Mouse (Mus musculus) hindbrain, embryonic 11.5 days (tissue): ENCODE measurements at regions not wholly inside any gene's neighbourhood (a gene's known extent, or its start where the extent isn't known, plus 50 kb on each side); places are given as distances from the start of the nearest gene placed in this dataset.

ENCODE experiments used
- ATAC-seq: fragments of 200-750 bp; cut with Nextera tagmentation; 2 replicates; pipeline ENCODE4 v1.8.0; 2017; ENCODE audit warnings: mild to moderate bottlenecking, moderate TSS enrichment, moderate library complexity; ENCODE audit not compliant: low FRiP score
- DNase-seq: peaks from one replicate; pipeline ENCODE4 v3.0.0-alpha.2; 2015; ENCODE audit warnings: low spot score
- H3K27ac ChIP-seq: fragments of 300-500 bp; sonication (generic); 2 replicates; pipeline ENCODE4 v1.5.1; 2014; ENCODE audit warnings: mild to moderate bottlenecking, low read depth, low read length
- H3K27me3 ChIP-seq: fragments of 300-500 bp; sonication (generic); 2 replicates; pipeline ENCODE4 v1.6.1; 2014; ENCODE audit warnings: mild to moderate bottlenecking, low read length, moderate library complexity, mixed read lengths; ENCODE audit not compliant: control insufficient read depth, insufficient read depth
- H3K36me3 ChIP-seq: fragments of 300-500 bp; sonication (generic); 2 replicates; pipeline ENCODE4 v1.6.1; 2014; ENCODE audit warnings: mild to moderate bottlenecking, low read length, moderate library complexity, mixed read lengths; ENCODE audit not compliant: control insufficient read depth, insufficient read depth
- H3K4me1 ChIP-seq: fragments of 300-500 bp; sonication (generic); replicated peaks from 2 replicates; pipeline ENCODE4 v1.6.1; 2014; ENCODE audit warnings: low read length, mixed read lengths; ENCODE audit not compliant: control insufficient read depth, insufficient read depth
- H3K4me2 ChIP-seq: fragments of 300-500 bp; sonication (generic); replicated peaks from 2 replicates; pipeline ENCODE4 v1.6.1; 2014; ENCODE audit warnings: mild to moderate bottlenecking, low read depth, low read length
- H3K4me3 ChIP-seq: fragments of 300-500 bp; sonication (generic); 2 replicates; pipeline ENCODE4 v1.5.1; 2014; ENCODE audit warnings: low read depth, low read length
- H3K9ac ChIP-seq: fragments of 300-500 bp; sonication (generic); 2 replicates; pipeline ENCODE4 v1.6.1; 2014; ENCODE audit warnings: low read depth, low read length
- H3K9me3 ChIP-seq: fragments of 300-500 bp; sonication (generic); 2 replicates; pipeline ENCODE4 v1.6.1; 2016; ENCODE audit warnings: low read length; ENCODE audit not compliant: control insufficient read depth
- WGBS: fragments of 180-500 bp; shearing (Covaris S2); extraction: QIAGEN DNeasy Blood & Tissue Kit; methylation state at CpG from one replicate; pipeline ENCODE4 v1.1.7; 2014; 5-methylcytosine and 5-hydroxymethylcytosine counted together

GRCm38 (mm10) chr14:31891500-31892185 is 61.2 kb upstream of the Ankrd28 start:
- DNase-seq (peak; percentile 67), ATAC-seq (peak; percentile 72)
- no peaks in the 10 kb centered on the region for H3K36me3 ChIP-seq
- H3K4me3 ChIP-seq: 0 out of 2 replicates have a peak overlapping the region, but pooled peaks have one; percentile 10
- WGBS: under 1% methylated on average over 16 of the region's 16 CpGs
- H3K27ac ChIP-seq: peak overlapping the region; percentile 17; the same call in 1 of the 2 replicates
- no peak overlapping the region for H3K9ac ChIP-seq
- H3K27me3 ChIP-seq: no peaks in the 10 kb centered on the region
- no peaks in the 10 kb centered on the region for H3K9me3 ChIP-seq
- peaks cover 4% of the 10 kb centered on the region; the same call in 1 of the 2 replicates for H3K4me1 ChIP-seq
- H3K4me2 ChIP-seq: peak overlapping the region; percentile 36

GRCm38 (mm10) chr14:31892186-31892510 is 61.7 kb upstream of the Ankrd28 start:
- 4% methylated on average over 6 of the region's 6 CpGs for WGBS
- Histone ChIP-seq H3K4me2 (no peak overlapping the region), H3K4me3 (no peak overlapping the region), H3K27me3 (no peaks in the 10 kb centered on the region), H3K36me3 (no peaks in the 10 kb centered on the region), H3K9ac (no peak overlapping the region), H3K4me1 (peaks cover 4% of the 10 kb centered on the region; the same call in 1 of the 2 replicates), H3K9me3 (no peaks in the 10 kb centered on the region), H3K27ac (no peak overlapping the region)
- ATAC-seq (no peak), DNase-seq (peak; percentile 43)

GRCm38 (mm10) chr14:31896500-31896899 is 66.0 kb upstream of the Ankrd28 start:
- whole genome bisulfite sequencing: 68% methylated on average over 1 of the region's 1 CpGs
- H3K27ac ChIP-seq: no peak overlapping the region
- H3K4me1 ChIP-seq: peaks cover 3% of the 10 kb centered on the region; the same call in 1 of the 2 replicates
- no peak overlapping the region for H3K4me3 ChIP-seq
- H3K36me3 ChIP-seq: no peaks in the 10 kb centered on the region
- H3K27me3 ChIP-seq: no peaks in the 10 kb centered on the region
- no peak overlapping the region for H3K9ac ChIP-seq
- H3K9me3 ChIP-seq: no peaks in the 10 kb centered on the region
- ATAC-seq: no peak
- no peak overlapping the region for H3K4me2 ChIP-seq
- DNase-seq: no peak

GRCm38 (mm10) chr14:31899504-31899903 is 69.1 kb upstream of the Ankrd28 start:
- Histone ChIP-seq H3K4me3 (no peak overlapping the region), H3K4me2 (no peak overlapping the region), H3K9me3 (no peaks in the 10 kb centered on the region), H3K4me1 (no peaks in the 10 kb centered on the region), H3K36me3 (no peaks in the 10 kb centered on the region), H3K9ac (no peak overlapping the region), H3K27ac (no peak overlapping the region), H3K27me3 (no peaks in the 10 kb centered on the region)
- no peak for ATAC-seq
- 67% methylated on average over 8 of the region's 8 CpGs for WGBS
- no peak for DNase-seq

- WGBS: 63% methylated on average over 4 of the region's 4 CpGs
- Histone ChIP-seq H3K4me1 (no peaks in the 10 kb centered on the region), H3K27me3 (no peaks in the 10 kb centered on the region), H3K27ac (no peak overlapping the region), H3K9ac (no peak overlapping the region), H3K9me3 (no peaks in the 10 kb centered on the region), H3K36me3 (no peaks in the 10 kb centered on the region), H3K4me2 (no peak overlapping the region), H3K4me3 (no peak overlapping the region)
- ATAC-seq (no peak), DNase-seq (no peak)
Observed at GRCm38 (mm10) chr14:31899906-31900305, 69.5 kb upstream of the Ankrd28 start.

GRCm38 (mm10) chr14:31901901-31902300 is 71.5 kb upstream of the Ankrd28 start:
- DNase-seq (no peak), ATAC-seq (no peak)
- WGBS: 59% methylated on average over 4 of the region's 4 CpGs
- Histone ChIP-seq H3K4me3 (no peak overlapping the region), H3K9ac (no peak overlapping the region), H3K27ac (no peak overlapping the region), H3K36me3 (no peaks in the 10 kb centered on the region), H3K4me1 (no peaks in the 10 kb centered on the region), H3K4me2 (no peak overlapping the region), H3K27me3 (no peaks in the 10 kb centered on the region), H3K9me3 (no peaks in the 10 kb centered on the region)

GRCm38 (mm10) chr14:31903664-31904063 is 73.2 kb upstream of the Ankrd28 start:
- ATAC-seq (no peak), DNase-seq (no peak)
- Histone ChIP-seq H3K9ac (no peak overlapping the region), H3K36me3 (no peaks in the 10 kb centered on the region), H3K4me1 (no peaks in the 10 kb centered on the region), H3K4me3 (no peak overlapping the region), H3K9me3 (no peaks in the 10 kb centered on the region), H3K27me3 (no peaks in the 10 kb centered on the region), H3K27ac (no peak overlapping the region), H3K4me2 (no peak overlapping the region)
- 79% methylated on average over 3 of the region's 3 CpGs for WGBS

GRCm38 (mm10) chr14:31908591-31908990 is 78.1 kb upstream of the Ankrd28 start:
- H3K4me3 ChIP-seq: no peak overlapping the region
- DNase-seq (no peak), ATAC-seq (no peak)
- no peak overlapping the region for H3K4me2 ChIP-seq
- no peaks in the 10 kb centered on the region for H3K9me3 ChIP-seq
- no peaks in the 10 kb centered on the region for H3K36me3 ChIP-seq
- H3K4me1 ChIP-seq: no peaks in the 10 kb centered on the region
- no peak overlapping the region for H3K27ac ChIP-seq
- WGBS: 71% methylated on average over 7 of the region's 7 CpGs
- H3K27me3 ChIP-seq: no peaks in the 10 kb centered on the region
- H3K9ac ChIP-seq: no peak overlapping the region

GRCm38 (mm10) chr14:31909291-31909690 is 78.8 kb upstream of the Ankrd28 start:
- H3K4me2 ChIP-seq: no peak overlapping the region
- no peaks in the 10 kb centered on the region for H3K4me1 ChIP-seq
- ATAC-seq (no peak), DNase-seq (no peak)
- no peaks in the 10 kb centered on the region for H3K9me3 ChIP-seq
- WGBS: 71% methylated on average over 4 of the region's 4 CpGs
- no peaks in the 10 kb centered on the region for H3K36me3 ChIP-seq
- no peak overlapping the region for H3K4me3 ChIP-seq
- no peak overlapping the region for H3K27ac ChIP-seq
- no peaks in the 10 kb centered on the region for H3K27me3 ChIP-seq
- no peak overlapping the region for H3K9ac ChIP-seq
